Mouse (Mus musculus): Measurements from ENCODE around the gene Spns1. TPM values are rescaled to one million over a fixed set of nuclear protein-coding genes. Genes with fewer than 3 reads are reported as not detected.

The Spns1 gene
- total RNA-seq, 2 experiments from 2014 or later = 38.2 to 44.1 TPM

DNA sequence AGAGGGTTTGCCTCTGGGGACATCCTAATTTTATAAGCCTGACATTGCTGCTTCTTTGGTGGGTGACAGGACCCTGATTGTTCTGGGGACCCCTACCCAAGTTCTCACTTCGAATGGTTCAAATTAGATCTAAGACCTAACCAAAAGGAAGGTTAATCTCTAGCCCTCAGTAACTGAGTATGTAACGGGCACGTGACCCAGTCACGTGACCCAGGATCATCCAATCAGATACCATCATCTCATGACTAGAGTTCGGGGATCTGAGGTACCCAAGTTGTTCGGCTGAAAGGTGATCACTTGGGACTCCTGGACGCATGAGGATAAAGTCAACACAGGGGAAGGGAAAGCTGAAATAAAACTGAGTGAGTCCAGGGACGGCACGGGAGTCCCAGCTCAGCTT is 4.2 kb downstream of the Spns1 start:
- DNase-seq (ENCODE audit: low spot score in 2 of 2) = no peak

DNA sequence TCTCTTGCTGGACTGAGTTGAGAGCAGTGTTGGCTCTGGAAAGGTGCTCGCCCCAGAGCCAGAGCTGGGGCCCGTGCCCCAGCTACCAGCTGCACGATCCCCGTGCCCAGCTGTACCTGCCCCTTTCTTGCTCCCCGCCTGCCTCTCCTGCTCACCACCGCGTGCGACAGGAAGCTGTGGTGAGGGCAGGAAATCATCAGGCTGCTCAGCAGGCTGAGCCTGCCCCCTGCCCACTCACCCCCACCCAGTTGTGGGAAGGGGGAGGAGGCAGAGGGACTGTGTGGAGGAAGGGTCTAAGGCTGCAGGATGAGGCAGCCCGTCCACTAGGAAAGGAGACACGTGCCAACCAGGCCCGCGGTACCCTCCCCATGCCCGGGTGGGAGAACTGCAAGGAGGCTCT is 7.9 kb downstream of the Spns1 start, which contains the start of gene Lat:
Gene Lat, minus strand, starts transcription at position 178 of the 400 bp plus-strand sequence.
- DNase-seq (ENCODE audit: low spot score in 2 of 2) = no peak

DNA sequence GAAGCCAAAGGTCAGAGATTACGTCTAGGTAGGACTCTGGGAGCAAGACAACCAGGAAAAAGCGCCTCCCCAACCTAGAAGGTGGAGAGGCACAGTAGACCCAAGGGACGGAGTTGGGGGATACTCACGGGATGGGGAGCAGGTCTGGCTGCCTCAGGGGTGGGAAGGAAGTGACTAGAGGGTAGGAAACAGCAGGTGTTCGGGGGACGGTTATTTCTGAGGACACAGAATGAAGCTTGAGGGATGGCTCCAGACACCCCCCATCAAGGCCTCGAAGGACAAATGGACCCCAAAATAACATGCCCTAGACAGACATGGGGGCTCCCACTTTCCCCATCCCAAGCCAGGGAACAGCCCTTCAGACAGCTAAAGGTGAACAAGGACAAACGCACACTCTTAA is 8.9 kb downstream of the Spns1 start:
- DNase-seq (ENCODE audit: low spot score in 2 of 2) = no peak

DNA sequence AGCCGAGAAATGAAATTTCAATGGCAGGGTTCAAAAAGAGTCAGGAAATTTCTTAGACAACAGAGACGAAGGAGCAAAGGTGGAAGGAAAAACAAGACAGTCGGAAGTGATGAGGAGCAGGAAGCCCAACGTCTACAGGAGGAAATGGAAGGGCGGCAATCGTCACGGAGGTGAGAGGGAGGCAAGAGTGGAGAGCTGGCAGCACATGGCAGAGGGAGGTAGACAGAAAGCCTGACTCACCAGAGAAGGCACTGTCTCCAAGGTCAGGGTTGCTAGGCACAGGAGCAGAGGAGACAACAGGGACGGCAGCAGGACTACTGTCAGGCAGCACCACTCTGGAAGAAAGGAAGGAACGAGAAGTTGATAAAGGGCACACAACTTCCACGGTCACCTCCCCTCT is 9.6 kb downstream of the Spns1 start:
- no peak for DNase-seq (ENCODE audit: low spot score in 2 of 2)

DNA sequence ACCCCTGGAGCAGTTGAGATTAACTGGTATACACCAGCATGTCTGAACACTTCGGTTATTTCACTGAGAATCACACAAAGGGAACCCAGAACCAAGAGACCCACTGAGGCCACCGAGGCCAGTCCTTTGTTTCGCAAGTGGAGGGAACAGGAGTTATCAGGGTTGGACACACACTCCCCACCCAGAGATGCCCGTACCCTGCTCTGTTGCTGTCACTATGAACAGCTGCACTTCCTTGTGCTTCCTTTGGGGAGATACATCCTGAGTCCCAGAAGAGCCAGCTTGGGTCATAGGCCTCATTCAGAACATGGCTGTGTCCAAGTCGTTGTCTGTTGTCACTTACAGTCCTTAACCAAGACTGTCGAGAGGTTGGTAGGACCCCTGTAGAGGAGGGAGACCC is 14.2 kb downstream of the Spns1 start:
- DNase-seq (ENCODE audit: low spot score in 2 of 2) = no peak

DNA sequence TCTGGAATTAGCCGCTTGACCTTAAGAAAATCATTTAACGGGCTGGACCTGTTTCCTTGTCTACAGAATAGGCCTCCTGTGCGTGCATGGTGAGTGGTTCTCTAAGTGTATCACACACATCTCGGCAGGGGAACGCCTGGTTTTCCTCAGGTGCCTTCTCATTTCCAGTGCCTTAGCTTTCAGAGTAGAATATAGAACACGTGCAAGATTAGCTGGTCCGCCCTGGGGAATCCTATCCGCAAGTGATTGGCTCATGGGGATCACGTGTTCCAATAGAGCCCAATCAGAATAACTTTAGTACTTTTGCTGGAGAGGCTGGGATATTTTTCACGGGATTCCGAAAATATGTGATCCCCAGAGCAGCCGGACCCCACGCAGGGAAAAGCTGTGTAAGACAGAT is 18.2 kb downstream of the Spns1 start:
- no peak for DNase-seq (ENCODE audit: low spot score in 2 of 2)

DNA sequence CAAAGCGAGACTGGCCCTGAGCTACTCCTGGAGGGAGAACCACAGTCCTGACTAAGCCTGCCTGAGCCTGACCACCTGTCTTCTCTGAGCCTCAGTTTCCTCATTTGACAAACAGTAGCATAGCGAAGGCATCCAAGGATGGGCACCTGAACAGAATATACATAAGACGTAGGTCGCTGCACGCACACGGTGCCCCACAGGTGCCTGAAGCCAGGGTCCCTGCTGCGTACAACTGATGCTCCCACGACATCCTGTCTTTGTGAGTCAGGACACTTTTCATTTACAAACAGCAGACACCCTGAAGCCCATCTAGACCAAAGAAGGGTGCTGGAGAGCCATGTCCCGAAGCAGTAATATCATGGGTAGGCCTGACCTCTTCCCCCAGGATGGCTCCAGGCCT is 18.8 kb downstream of the Spns1 start:
- DNase-seq (ENCODE audit: low spot score in 2 of 2) = no peak

DNA sequence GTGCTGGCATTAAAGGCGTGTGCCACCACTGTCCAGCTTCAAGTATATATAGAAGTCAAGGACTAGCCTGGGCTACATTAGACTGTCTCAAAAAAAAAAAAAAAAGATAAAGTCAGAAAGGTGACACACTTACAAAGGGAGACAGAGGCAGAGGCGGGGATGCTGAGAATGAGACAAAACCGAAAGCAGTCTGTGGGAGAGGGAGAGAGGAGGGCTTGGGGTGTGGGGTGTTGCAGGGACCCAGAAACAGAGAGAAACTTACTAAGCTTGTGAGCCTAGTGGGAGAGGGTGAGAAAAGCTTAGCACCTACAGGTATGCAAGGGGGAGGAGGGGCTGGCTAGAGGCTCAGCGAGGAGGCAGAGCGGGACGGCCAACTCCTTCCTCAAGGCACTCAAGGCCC is 19.4 kb downstream of the Spns1 start:
- DNase-seq (ENCODE audit: low spot score in 2 of 2) = no peak

DNA sequence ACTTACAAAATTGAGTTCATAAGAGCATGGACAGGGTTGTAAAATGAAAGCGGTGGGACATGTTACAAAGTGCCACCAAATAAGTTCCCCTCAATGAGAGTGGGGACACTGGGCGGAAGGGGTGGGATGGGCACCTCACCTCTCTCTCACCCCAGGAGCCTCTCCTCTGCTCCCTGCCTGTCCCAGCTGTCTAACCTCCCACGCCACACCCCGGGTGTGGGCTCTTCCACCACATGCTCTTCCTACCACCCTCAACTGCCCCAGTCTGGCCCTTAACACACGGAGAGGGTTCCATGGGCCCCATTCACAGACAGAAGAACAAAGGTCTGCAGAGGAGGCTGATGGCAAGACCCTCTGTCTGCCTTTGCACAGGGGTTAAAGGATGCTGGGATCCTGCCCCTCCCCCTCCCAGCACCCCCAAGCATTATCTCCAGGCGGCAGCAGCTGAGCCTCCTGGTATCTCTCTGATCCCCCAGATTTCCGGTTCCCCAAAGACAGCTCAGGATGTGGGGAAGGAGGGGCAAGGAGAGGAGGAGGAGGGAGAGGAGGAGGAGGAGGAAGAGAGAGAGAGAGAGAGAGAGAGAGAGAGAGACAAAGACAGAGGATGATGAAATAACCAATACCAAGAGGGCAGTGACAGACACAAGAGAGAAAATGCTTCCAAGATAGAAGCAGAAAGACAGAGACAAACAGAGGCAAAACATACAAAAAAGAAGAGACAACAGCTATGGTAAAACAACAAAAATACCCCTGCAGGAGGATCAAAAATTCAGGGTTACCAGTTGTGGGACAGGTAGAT is 20.3 kb downstream of the Spns1 start:
- no peak for DNase-seq (ENCODE audit: low spot score in 2 of 2)

DNA sequence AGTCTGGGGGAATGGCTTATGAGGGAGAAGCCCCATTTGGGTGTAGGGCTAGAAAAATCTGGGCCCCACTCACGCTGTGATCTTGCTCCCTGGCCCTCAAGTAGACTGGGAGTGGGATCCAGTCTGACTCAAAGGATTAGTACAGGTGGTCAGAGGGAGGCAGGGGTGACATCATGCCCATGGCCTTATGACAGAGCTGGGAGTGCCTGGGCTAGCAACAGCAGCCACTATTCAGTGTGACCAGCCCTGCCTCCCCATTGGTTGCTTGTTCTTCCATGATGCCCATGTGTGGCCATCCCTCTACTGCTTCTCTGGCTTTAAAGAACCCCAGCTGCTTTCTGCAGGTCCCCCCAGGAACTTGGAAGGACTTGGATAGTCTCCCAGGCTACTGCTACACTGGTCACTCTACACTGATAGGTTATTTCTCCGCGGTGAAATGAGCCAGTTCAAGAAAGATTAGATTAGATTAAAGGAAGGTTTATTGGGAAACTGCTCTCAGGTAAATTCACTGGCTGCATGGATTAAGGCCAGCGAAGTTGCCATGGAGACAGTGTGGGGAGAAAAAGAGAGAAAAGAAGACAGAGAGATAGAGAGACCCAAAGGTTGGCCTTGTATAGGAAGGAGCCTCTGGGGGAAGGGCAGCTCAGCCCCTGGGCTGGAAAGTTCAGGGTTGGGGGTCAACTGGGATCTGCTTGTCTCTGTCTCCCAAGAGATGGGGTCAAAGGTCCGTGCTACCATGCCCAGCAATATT is 21.2 kb downstream of the Spns1 start:
- DNase-seq (ENCODE audit: low spot score in 2 of 2) = no peak

DNA sequence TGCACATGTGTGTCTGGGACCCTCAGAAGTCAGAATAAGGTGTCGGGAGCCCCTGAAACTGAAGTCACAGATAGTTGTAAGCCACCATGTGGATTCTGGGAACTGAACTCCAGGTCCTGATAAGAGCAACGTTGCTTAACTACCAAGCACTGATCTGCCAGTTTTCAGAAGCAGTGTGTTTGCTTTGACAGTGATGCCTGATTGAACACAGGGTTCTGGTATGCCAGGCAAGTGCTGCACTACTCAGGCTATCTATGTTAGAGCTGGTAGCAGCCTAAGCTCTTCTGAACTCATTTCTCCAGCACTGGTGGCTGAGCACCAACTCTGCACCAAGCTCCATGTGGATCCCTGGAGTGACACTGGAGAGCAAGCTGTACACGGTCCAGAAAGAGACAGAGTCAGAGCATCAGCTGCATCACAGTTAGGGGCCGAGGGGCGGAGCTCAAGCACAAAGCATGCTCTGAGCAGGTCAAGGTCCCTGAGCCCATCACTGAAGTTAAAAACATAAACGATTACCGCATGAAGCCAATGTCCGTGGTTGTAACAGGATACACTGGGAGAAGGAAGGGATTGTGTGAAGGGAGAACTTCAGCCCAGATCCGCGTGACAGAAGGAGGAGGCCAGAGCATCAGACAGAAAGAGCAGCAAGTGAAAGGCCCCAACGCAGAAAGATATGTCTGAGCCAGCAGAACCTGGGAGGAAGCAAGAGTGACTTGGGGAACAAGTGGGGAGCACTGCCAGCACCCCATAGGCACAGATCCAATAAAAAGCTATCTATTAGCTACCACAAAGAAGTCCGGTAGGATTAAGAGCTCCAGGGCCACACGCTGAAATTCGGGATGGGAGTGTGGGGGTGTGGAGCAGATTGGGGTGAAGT is 22.3 kb downstream of the Spns1 start:
- no peak for DNase-seq (ENCODE audit: low spot score in 2 of 2)

DNA sequence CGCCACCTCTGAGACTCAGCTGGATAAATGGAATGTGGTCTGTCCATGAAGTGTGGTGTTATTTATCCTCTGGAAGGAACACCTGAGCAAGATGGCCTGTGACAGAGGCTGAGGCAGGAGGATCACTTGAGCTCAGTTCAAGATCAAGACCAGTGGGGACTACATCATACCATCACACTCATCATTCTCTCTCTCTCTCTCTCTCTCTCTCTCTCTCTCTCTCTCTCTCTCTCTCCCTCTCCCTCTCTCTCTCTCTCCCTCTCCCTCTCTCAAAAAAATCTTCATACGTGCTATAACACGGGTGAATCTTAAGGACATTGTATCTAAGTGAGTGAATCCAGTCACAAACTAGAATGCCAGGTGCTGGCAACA is 23.3 kb downstream of the Spns1 start:
- DNase-seq (ENCODE audit: low spot score in 2 of 2) = no peak

DNA sequence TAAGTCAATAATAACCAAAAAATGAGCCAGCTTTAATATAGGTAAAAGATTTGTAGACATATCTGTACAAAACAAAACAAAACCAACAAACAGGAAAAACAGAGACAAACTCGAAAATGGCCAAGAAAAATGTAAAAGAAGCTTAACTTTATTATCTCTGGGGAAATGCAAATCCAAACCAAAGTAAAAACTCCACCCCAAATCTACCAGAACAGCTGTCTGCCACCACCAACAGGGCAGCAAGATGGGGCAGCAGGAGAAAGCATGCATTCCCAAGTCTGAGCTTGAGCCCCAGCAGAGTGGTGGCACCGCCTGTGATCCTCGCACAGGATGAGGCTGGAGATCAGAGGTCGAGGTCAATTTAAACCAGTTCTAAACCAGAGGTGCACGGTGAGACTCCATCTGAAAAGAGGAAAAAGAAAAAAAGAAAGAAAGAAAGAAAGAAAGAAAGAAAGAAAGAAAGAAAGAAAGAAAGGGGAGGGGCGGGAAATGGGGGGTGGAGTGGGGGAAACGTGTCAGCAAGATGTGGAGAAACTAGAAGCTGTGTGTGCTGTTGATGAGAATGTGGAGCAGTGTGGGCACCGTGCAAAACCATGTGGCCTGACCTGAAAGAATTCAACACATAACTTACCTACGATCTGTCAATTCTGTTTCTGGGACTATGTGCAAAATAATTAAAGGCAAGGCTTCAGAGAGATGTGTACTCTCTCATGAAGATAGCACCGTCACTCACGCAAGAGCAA is 23.8 kb downstream of the Spns1 start:
- no peak for DNase-seq (ENCODE audit: low spot score in 2 of 2)

DNA sequence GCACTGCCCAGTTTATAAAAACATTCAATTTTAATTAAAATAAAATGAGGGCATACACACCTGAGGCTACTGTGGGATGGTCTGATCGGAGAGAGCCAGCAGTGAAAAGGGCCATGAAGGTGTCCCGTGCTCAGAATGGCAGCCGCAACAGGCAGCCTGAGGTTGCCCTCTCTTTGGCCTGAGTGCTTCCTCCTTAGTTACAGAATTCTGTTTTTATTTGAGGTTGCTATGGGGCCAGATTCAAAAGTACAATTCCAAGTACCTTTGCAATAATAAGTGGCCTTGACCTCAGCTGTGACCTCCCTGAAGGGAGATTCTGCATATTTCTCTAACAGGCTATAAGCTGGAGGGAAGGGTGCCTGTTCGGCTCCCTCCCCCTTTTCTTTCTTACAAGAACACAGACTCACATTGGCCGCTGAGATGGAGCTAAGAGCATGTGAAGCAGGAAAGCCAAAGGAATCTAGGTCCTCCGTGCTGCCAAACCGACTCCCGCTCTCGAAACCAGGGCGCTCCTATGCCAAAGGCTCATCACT is 25.8 kb downstream of the Spns1 start:
- DNase-seq (ENCODE audit: low spot score in 2 of 2) = no peak

DNA sequence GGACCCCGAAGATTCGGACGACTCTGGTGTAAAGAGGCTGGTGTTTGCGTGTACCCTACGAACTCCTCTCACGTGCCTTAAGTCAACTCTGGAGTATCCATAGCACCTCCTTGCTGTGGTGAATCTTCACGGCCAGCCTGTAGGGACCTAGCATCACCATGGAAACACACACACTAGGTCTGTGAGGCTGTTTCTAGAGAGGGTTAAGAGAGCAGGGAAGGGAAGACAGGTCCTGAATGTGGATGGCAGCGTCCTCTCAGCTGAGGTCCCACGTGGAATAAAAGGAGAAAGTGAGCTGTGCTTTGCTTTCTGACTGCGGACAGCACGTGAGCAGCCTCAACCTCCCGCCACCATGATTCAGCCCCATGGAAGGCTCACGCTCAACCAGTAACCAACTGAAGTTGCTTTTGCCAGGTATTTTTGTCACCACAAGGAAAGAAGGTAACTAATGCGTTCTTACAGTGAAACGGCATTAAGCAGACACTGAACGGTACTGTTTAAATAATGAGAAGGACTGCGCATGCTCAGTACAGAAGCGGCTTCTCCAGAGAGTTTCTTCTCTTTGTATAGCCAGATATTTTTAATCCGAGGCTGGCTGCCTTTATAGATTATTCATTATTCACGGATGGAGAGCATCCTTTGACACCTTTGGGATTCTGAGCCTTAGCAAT is 26.4 kb downstream of the Spns1 start:
- no peak for DNase-seq (ENCODE audit: low spot score in 2 of 2)

DNA sequence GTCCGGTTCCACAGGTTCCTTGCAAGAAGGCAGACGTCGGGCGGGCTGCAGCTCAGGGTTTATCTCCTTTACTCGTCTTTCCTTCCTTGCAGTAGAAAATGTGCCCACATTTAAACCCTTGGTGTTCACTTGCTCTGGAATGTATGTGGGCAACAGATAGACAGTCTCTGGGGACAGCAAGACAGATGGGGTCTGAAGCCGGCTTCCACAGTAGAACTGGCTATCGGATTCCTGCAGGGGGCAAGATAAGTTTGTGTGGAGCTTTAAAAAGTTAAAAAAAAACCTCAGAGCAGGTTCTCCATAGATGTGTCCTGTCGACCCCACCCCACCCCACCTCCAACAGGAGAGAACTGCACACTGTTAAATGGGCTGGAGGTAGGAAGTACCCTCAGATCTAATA is 29.0 kb downstream of the Spns1 start:
- no peak for DNase-seq (ENCODE audit: low spot score in 2 of 2)

DNA sequence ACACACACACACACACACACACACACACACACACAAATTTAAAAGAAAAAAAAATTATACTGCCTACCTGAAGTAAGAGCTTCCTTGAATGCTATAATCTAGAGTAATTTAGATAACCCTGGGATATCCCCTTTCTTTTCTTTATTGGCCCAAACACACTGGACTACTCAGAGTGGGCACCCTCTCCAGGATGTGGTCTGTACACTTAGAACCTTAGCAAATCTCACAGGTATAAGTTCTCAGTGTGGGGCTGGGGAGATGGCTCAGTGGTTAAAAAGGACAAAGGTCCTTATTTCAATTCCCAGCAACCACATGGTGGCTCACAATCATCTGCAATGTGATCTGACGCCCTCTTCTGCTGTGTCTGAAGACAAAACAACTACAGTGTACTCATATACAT is 30.2 kb downstream of the Spns1 start:
- no peak for DNase-seq (ENCODE audit: low spot score in 2 of 2)

DNA sequence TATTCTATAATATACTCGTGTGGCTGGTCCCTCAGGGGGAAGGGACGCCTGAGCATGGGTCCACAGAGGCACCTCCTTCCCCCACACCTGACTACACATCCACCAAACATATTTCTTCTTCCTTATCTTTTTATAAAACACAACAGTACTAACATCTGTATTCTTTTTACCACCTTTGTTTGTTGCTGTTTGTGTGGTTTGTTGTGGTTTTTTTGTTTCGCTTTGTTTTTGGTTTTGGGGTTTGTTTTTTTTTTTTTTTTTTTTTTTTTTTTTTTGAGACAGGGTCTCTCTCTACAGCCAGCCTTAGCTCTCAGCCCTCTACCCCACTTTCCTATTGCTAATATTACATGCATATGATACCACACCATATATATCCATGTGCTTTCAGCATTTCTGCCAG is 31.3 kb downstream of the Spns1 start:
- no peak for DNase-seq (ENCODE audit: low spot score in 2 of 2)

DNA sequence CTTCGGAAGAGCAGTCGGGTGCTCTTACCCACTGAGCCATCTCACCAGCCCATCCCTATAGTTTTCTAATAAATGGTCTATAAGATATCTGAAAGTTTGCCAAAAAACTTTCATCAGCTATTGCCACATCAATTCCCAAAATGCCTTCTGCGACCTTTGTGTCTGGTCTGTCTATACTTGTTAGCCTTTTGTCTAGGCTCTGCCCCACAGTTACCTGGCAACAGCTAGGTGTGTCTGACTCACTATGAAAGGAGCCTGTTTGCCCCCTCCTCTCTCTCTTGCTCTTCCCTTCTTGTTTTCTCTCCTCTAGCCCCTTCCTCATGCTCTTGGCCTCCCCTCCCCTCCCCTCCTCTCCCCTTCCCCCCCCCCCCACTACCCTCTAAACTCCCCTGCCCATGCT is 31.7 kb downstream of the Spns1 start:
- no peak for DNase-seq (ENCODE audit: low spot score in 2 of 2)

DNA sequence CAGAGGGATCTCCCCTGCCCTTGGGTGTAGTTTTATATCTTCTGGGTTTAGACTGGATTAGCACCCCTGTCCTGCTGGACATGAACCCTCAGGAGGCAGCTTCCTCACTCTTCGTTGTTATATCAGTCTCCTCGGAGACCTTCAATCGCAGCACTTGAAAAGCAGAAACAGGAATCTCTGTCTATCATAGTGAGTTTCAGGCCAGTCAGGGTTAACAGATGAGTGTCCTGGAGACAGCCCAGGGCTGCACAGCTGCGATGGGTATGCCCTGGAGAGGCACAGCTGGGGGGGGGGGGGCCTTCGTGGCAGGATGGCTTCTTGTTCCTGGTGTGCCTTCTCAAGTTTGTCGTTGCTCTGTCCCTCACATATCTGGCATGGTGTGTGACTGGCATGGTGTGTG is 36.4 kb downstream of the Spns1 start:
- DNase-seq (ENCODE audit: low spot score in 2 of 2) = no peak

Data from adrenal gland, adult 18-20 months (tissue).